Mouse (Mus musculus): ENCODE results near the gene St3gal6.

- no peak for TF ChIP-seq CTCF (IDR thresholded peaks at IDR 0.05; ENCODE audit: borderline replicate concordance, extremely low read depth, insufficient read depth, insufficient read length)
- TF ChIP-seq POLR2A (IDR thresholded peaks at IDR 0.05; ENCODE audit: borderline replicate concordance, extremely low read depth, insufficient read depth, insufficient read length, poor library complexity, severe bottlenecking): no peak
These were observed 25.9 kb downstream of the St3gal6 start for GRCm38 (mm10) chr16:58497886-58498713.
